ENCODE assay signal across 9 mouse cellular contexts in the genomic region with DNA sequence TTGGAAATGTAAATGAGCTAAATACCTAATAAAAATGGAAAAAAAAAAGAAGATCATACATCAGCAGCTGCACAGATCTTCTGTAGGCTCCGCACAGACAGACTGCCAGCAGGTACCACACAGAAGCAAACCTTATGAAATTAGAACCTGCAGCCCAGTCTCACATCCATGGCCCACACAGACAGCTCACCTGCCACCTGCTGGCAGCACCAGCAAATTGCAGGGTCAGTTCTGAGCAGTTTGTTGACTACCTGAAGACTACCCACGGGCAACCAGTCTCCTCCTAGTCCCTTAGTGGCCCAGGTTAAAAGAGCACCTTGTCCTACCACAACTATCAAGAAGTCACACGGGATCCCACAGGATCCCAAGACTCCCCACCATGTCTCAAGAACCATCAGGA.
DNase-seq lines count a peak whose midpoint lies in the region; ATAC-seq and TF ChIP-seq lines count a peak whose summit lies in the region.
"Had no signal": no experiment of that assay in that cellular context is flagged by ENCODE, and none has a peak within 500 bp of the region (broad histone marks: within the 10 kb centered on the region; RNA-seq: fewer than 3 reads in every experiment).

No protein-coding gene starts in this region.

- no peak overlapping the region for H3K9ac ChIP-seq in heart, embryonic 12.5 days
- H3K9ac ChIP-seq in stomach, postnatal 0 days (ENCODE audit: low read length): no peak overlapping the region
- H3K9ac ChIP-seq: midbrain, embryonic 12.5 days had no signal

- peaks cover 12% of the 10 kb centered on the region for H3K4me1 ChIP-seq in heart, embryonic 12.5 days (replicated peaks)
- H3K4me1 ChIP-seq in stomach, postnatal 0 days (replicated peaks; ENCODE audit: control insufficient read depth, insufficient read depth): no peaks in the 10 kb centered on the region

- H3K4me3 ChIP-seq in heart, embryonic 12.5 days: no peak overlapping the region
- no peak overlapping the region for H3K4me3 ChIP-seq in stomach, postnatal 0 days (ENCODE audit: low read depth, low read length)
- H3K4me3 ChIP-seq: midbrain, embryonic 12.5 days had no signal

- no peak overlapping the region for H3K4me2 ChIP-seq in heart, embryonic 12.5 days
- H3K4me2 ChIP-seq in stomach, postnatal 0 days (replicated peaks; ENCODE audit: low read depth): no peak overlapping the region
- H3K4me2 ChIP-seq: midbrain, embryonic 12.5 days had no signal

- peak; percentile 59 for TF ChIP-seq CTCF in stomach, postnatal 0 days (IDR thresholded peaks at IDR 0.05; ENCODE audit: low read depth)

- peak; percentile 15 to 49 for DNase-seq in heart, adult 18-20 months
- DNase-seq in ovary, postnatal 36 days (ENCODE audit: low spot score): peak; percentile 8
- no peak for DNase-seq in ovary, postnatal 14 days (ENCODE audit: low spot score)
- DNase-seq in embryo, embryonic 11 days: peak; percentile 21
- DNase-seq in stomach, postnatal 0 days (ENCODE audit: low spot score): peak; percentile 17
- no peak for DNase-seq in ovary, adult 18-20 months (ENCODE audit: low spot score)
- no peak for DNase-seq in layer of hippocampus, adult 9-11 months

- no peaks in the 10 kb centered on the region for H3K36me3 ChIP-seq in heart, embryonic 12.5 days
- H3K36me3 ChIP-seq in stomach, postnatal 0 days (ENCODE audit: control insufficient read depth, insufficient read depth, low read length): no peaks in the 10 kb centered on the region
- H3K36me3 ChIP-seq: midbrain, embryonic 12.5 days had no signal

- TF ChIP-seq EP300 in stomach, postnatal 0 days (optimal IDR thresholded peaks at IDR 0.05): no peak

- no peak for ATAC-seq in heart, embryonic 12.5 days (ENCODE audit: insufficient number of reproducible peaks, low FRiP score)
- ATAC-seq in stomach, postnatal 0 days (ENCODE audit: low FRiP score, low TSS enrichment): no peak

- no peaks in the 10 kb centered on the region for H3K9me3 ChIP-seq in heart, embryonic 12.5 days (replicated peaks)
- H3K9me3 ChIP-seq in stomach, postnatal 0 days (ENCODE audit: control insufficient read depth, low read length): no peaks in the 10 kb centered on the region
- H3K9me3 ChIP-seq: midbrain, embryonic 12.5 days had no signal

- H3K27me3 ChIP-seq in heart, embryonic 12.5 days (replicated peaks): 0 out of 2 replicates have a peak, but pooled peaks cover 11% of the 10 kb centered on the region
- no peaks in the 10 kb centered on the region for H3K27me3 ChIP-seq in stomach, postnatal 0 days (ENCODE audit: control insufficient read depth, insufficient read depth, low read length)
- H3K27me3 ChIP-seq: midbrain, embryonic 12.5 days had no signal

- 65% methylated on average over 3 of the region's 3 CpGs for WGBS in heart, embryonic 12.5 days
- WGBS in stomach, postnatal 0 days: 70% methylated on average over 3 of the region's 3 CpGs

- no peak overlapping the region for H3K27ac ChIP-seq in heart, embryonic 12.5 days (ENCODE audit: poor library complexity, severe bottlenecking)
- H3K27ac ChIP-seq in stomach, postnatal 0 days (replicated peaks): no peak overlapping the region
- H3K27ac ChIP-seq: midbrain, embryonic 12.5 days had no signal

Comparison
In these comparisons a context has a peak if more than half of its experiments do, and no peak if none do; other contexts are left out.
1. DNase-seq: peak in heart, adult 18-20 months (2 of 2), ovary, postnatal 36 days (single experiment), embryo, embryonic 11 days (single experiment) and stomach, postnatal 0 days (single experiment); none in ovary, postnatal 14 days (single experiment), ovary, adult 18-20 months (single experiment) and layer of hippocampus, adult 9-11 months (single experiment).